Mouse (Mus musculus) small intestine, adult 2 months (tissue): Measurements from ENCODE around the gene Doxl2. TPM values are rescaled to one million over a fixed set of nuclear protein-coding genes. Genes with fewer than 3 reads are reported as not detected.

Experiments used
- H3K27ac ChIP-seq: fragments of 200-500 bp; 2 replicates; pipeline ENCODE4 v1.5.1; 2012; ENCODE audit warnings: low read depth, low read length, control low read depth, inconsistent platforms; ENCODE audit not compliant: insufficient read depth
- H3K27me3 ChIP-seq: fragments of 200-500 bp; 2 replicates; pipeline ENCODE4 v1.6.1; 2012; ENCODE audit warnings: mild to moderate bottlenecking, moderate library complexity, low read length, inconsistent platforms; ENCODE audit not compliant: control insufficient read depth, insufficient read depth
- H3K36me3 ChIP-seq: fragments of 200-500 bp; 2 replicates; pipeline ENCODE4 v1.6.1; 2012; ENCODE audit warnings: mild to moderate bottlenecking, low read length, control low read depth, inconsistent platforms; ENCODE audit not compliant: control insufficient read depth, insufficient read depth
- H3K4me1 ChIP-seq: fragments of 200-500 bp; 2 replicates; pipeline ENCODE4 v1.6.1; 2012; ENCODE audit warnings: low read length, inconsistent platforms, mixed read lengths; ENCODE audit not compliant: control insufficient read depth, insufficient read depth, insufficient read length
- H3K4me3 ChIP-seq: fragments of 200-500 bp; 2 replicates; pipeline ENCODE4 v1.5.1; 2012; ENCODE audit warnings: low read depth, mild to moderate bottlenecking, control low read depth, inconsistent platforms, low read length, moderate library complexity
- CTCF ChIP-seq: fragments of 200-500 bp; IDR thresholded peaks from 2 replicates; pipeline ENCODE4 v1.5.1; 2012; ENCODE audit warnings: low read depth, mild to moderate bottlenecking, control low read depth, inconsistent platforms, low read length, moderate library complexity, mixed read lengths; ENCODE audit not compliant: insufficient replicate concordance, insufficient read length; ENCODE audit errors: extremely low read depth
- POLR2A ChIP-seq: fragments of 200-500 bp; IDR thresholded peaks from 2 replicates; pipeline ENCODE4 v1.6.1; 2012; ENCODE audit warnings: low read depth, mild to moderate bottlenecking, control low read depth, inconsistent platforms, low read length, moderate library complexity
- WGBS: fragments of 180-500 bp; shearing (Covaris S2); methylation state at CpG from one replicate; pipeline ENCODE4 v1.1.7; 2018; 5-methylcytosine and 5-hydroxymethylcytosine counted together
- polyA plus RNA-seq: library from polyadenylated mRNA; depleted of rRNA; stranded (reverse); fragments of >200 nt; gene quantifications from 2 replicates; pipeline ENCODE4 v1.2.3, GENCODE M21; 2012

Gene Doxl2
- polyA plus RNA-seq, 1 experiment: not detected

GRCm38 (mm10) chr6:49009161-49009555 is 34.4 kb downstream of the Doxl2 start:
- no peaks in the 10 kb centered on the region for H3K36me3 ChIP-seq
- no peaks in the 10 kb centered on the region for H3K27me3 ChIP-seq
- TF ChIP-seq POLR2A: no peak
- TF ChIP-seq CTCF: no peak
- H3K4me3 ChIP-seq: no peak overlapping the region
- H3K4me1 ChIP-seq: no peaks in the 10 kb centered on the region; the same call in none of the 2 replicates
- no peak overlapping the region for H3K27ac ChIP-seq
- 50% methylated on average over 7 of the region's 7 CpGs for WGBS

- H3K4me3 ChIP-seq: no peak overlapping the region
- no peaks in the 10 kb centered on the region for H3K27me3 ChIP-seq
- no peaks in the 10 kb centered on the region for H3K36me3 ChIP-seq
- no peak overlapping the region for H3K27ac ChIP-seq
- H3K4me1 ChIP-seq: no peaks in the 10 kb centered on the region; the same call in none of the 2 replicates
- 90% methylated on average over 1 of the region's 1 CpGs for WGBS
- TF ChIP-seq POLR2A (no peak), CTCF (no peak)
Measured at GRCm38 (mm10) chr6:49009665-49010064, 34.9 kb downstream of the Doxl2 start.

DNA sequence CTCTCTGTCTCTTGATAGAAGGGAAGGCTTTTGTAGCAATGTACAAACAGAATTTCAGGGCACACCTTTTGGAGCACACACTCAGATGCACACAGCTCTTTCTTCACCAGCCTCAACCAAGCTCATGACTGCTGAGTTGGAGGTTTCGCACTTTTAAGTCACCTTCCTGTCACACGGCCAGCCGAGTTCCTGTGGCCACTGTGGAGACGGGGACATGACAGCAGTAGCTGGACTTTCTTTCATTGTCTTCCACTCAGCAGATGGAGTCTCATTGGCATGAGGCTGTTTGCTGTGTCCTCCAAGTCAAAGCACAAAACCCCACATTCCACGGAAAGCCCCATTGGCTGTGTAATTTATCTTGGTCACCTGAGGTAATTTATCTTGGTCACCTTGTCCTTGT is 36.4 kb downstream of the Doxl2 start:
- no peaks in the 10 kb centered on the region for H3K27me3 ChIP-seq
- H3K36me3 ChIP-seq: no peaks in the 10 kb centered on the region
- TF ChIP-seq POLR2A: no peak
- no peak for TF ChIP-seq CTCF
- no peaks in the 10 kb centered on the region; the same call in none of the 2 replicates for H3K4me1 ChIP-seq
- peak overlapping the region; percentile 34; the same call in 1 of the 2 replicates for H3K27ac ChIP-seq
- H3K4me3 ChIP-seq: no peak overlapping the region
- 70% methylated on average over 5 of the region's 5 CpGs for WGBS

DNA sequence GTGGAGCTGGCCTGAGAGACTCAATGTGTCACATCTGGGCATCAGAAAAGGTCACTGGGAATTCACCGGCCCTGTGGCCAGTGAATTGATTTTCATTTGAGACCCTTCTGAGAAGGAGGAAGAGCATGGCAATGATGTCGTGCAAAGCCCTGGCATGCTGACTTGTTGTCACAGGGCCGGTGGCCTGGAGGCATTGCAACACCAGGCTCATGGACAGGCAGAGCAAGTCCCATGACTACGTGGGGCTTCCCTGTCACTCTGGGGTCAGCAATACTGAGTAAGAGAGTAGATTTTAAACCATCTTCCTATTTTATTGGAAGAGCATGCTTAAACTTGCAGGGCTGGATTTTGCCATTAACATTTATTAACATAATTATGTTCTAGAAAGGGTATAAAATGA is 38.3 kb downstream of the Doxl2 start:
- Histone ChIP-seq H3K4me3 (no peak overlapping the region), H3K27me3 (no peaks in the 10 kb centered on the region), H3K27ac (no peak overlapping the region), H3K36me3 (no peaks in the 10 kb centered on the region), H3K4me1 (no peaks in the 10 kb centered on the region; the same call in none of the 2 replicates)
- 76% methylated on average over 4 of the region's 4 CpGs for WGBS
- TF ChIP-seq CTCF (no peak), POLR2A (no peak)

- Histone ChIP-seq H3K27ac (no peak overlapping the region), H3K27me3 (no peaks in the 10 kb centered on the region), H3K4me1 (no peaks in the 10 kb centered on the region; the same call in none of the 2 replicates), H3K4me3 (no peak overlapping the region), H3K36me3 (no peaks in the 10 kb centered on the region)
- TF ChIP-seq CTCF (no peak), POLR2A (no peak)
- WGBS: 84% methylated on average over 3 of the region's 3 CpGs
Measured at GRCm38 (mm10) chr6:49013458-49013857, 38.7 kb downstream of the Doxl2 start.

- H3K27ac ChIP-seq: no peak overlapping the region
- TF ChIP-seq POLR2A (no peak), CTCF (no peak)
- no peaks in the 10 kb centered on the region for H3K36me3 ChIP-seq
- no peaks in the 10 kb centered on the region for H3K27me3 ChIP-seq
- no peak overlapping the region for H3K4me3 ChIP-seq
- WGBS: 51% methylated on average over 12 of the region's 12 CpGs
- peaks cover 5% of the 10 kb centered on the region for H3K4me1 ChIP-seq
Measured at GRCm38 (mm10) chr6:49017150-49017549, 42.4 kb downstream of the Doxl2 start.

- H3K4me1 ChIP-seq: peaks cover 10% of the 10 kb centered on the region
- H3K36me3 ChIP-seq: no peaks in the 10 kb centered on the region
- no peaks in the 10 kb centered on the region for H3K27me3 ChIP-seq
- TF ChIP-seq CTCF (no peak), POLR2A (no peak)
- WGBS: 100% methylated on average over 1 of the region's 1 CpGs
- H3K4me3 ChIP-seq: no peak overlapping the region
- H3K27ac ChIP-seq: no peak overlapping the region
Measured at GRCm38 (mm10) chr6:49019341-49019740, 44.6 kb downstream of the Doxl2 start.
